Mouse (Mus musculus): Measurements from ENCODE around the gene Selenok. TPM values are rescaled to one million over a fixed set of nuclear protein-coding genes. Genes with fewer than 3 reads are reported as not detected.

The Selenok gene
- polyA plus RNA-seq, 1 experiment from 2014 or later: 460 TPM

DNA sequence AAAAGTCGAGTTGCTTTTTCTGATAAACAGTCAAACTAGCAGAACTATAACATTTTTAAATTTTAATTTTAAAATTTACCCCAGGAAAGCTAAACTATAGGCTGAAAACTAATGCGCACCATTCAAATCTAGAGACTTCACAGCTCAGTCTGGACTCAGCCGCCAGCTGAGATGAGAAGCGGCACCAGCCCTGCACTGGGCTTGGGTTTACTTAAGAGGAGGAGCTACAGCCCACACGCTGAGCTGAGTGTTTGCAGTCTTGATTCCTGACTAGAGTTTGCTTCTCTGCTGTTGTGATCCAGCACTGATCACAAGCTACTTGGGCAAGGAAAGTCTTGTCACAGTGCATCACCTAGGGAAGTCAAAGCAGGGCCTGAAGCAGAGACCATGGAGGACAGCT lies 3.9 kb downstream of the Selenok start:
- Histone ChIP-seq H3K4me3 (no peak overlapping the region), H3K36me3 (ENCODE audit: poor library complexity, severe bottlenecking) (peaks cover 64% of the 10 kb centered on the region), H3K9me3 (replicated peaks) (no peaks in the 10 kb centered on the region), H3K27ac (no peak overlapping the region), H3K27me3 (no peaks in the 10 kb centered on the region), H3K9ac (no peak overlapping the region), H3K4me1 (peaks cover 27% of the 10 kb centered on the region), H3K4me2 (no peak overlapping the region)
- no peak for ATAC-seq
- WGBS: 91% methylated on average over 5 of the region's 5 CpGs

DNA sequence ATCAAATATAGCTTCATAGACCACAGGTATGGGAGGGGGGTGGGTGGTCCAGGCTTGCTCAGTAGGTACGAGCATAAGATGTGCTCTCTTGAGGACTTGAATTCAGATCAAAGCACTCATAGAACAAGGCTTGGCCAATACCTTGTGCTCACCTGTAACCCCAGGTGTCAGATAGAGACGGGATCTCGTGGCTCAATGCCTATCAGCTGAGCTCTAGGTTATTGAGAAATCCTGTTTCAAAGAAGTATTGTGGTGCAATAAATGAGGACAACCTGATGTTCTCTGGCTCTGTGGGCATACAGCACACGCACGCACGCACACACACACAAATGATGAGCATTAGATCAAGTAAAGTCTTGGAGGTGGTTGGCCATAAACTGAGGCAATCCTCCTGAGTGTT lies 8.8 kb downstream of the Selenok start:
- ATAC-seq: no peak
- H3K4me3 ChIP-seq: no peak overlapping the region
- H3K27me3 ChIP-seq: no peaks in the 10 kb centered on the region
- H3K36me3 ChIP-seq (ENCODE audit: poor library complexity, severe bottlenecking): peaks cover 71% of the 10 kb centered on the region
- WGBS: 96% methylated on average over 6 of the region's 6 CpGs
- H3K27ac ChIP-seq: no peak overlapping the region
- no peak overlapping the region for H3K9ac ChIP-seq
- no peak overlapping the region for H3K4me2 ChIP-seq
- no peaks in the 10 kb centered on the region for H3K9me3 ChIP-seq (replicated peaks)
- peaks cover 11% of the 10 kb centered on the region for H3K4me1 ChIP-seq

- H3K36me3 ChIP-seq (ENCODE audit: poor library complexity, severe bottlenecking): peaks cover 71% of the 10 kb centered on the region
These were observed 10.4 kb downstream of the Selenok start, which contains the start of gene Actr8 for GRCm38 (mm10) chr14:29978254-29979204. Gene Actr8 (plus strand): TSS chr14:29978337.

GRCm38 (mm10) chr14:29980447-29981205 lies 12.5 kb downstream of the Selenok start:
- Histone ChIP-seq H3K27ac (no peak overlapping the region), H3K4me3 (no peak overlapping the region), H3K36me3 (ENCODE audit: poor library complexity, severe bottlenecking) (peaks cover 72% of the 10 kb centered on the region), H3K9ac (no peak overlapping the region), H3K27me3 (no peaks in the 10 kb centered on the region), H3K4me2 (no peak overlapping the region), H3K9me3 (replicated peaks) (no peaks in the 10 kb centered on the region), H3K4me1 (peaks cover 11% of the 10 kb centered on the region)
- WGBS: 97% methylated on average over 10 of the region's 10 CpGs
- no peak for ATAC-seq

More at GRCm38 (mm10) chr14:29978254-29979204, 10.4 kb downstream of the Selenok start, which contains the start of gene Actr8:
- Histone ChIP-seq H3K27me3 (no peaks in the 10 kb centered on the region), H3K27ac (peak within 1 kb of the TSS; percentile 83), H3K4me3 (peak within 1 kb of the TSS; percentile 83), H3K4me1 (peaks cover 11% of the 10 kb centered on the region), H3K9ac (peak within 1 kb of the TSS; percentile 90), H3K9me3 (replicated peaks) (no peaks in the 10 kb centered on the region), H3K4me2 (peak within 1 kb of the TSS; percentile 88)
- 4% methylated on average over 44 of the region's 44 CpGs for WGBS
- ATAC-seq: peak; percentile 95

DNA sequence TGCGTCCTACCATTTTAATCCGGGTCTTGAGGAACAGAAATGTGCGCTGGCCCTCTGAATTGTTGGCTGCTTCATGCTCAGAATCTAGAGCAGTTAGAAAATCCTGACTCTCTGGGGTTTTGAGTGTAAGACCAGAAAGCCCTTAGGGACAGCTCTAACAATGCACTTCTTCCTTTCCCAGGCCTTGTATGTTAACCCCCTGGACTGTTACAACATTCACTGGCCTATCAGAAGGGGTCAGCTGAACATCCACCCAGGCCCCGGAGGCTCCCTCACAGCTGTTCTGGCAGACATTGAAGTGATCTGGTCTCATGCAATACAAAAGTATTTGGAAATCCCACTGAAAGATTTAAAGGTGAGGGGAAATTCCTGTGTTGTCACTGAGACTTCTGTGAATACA lies 18.0 kb downstream of the Selenok start:
- Histone ChIP-seq H3K4me3 (no peak overlapping the region), H3K27me3 (no peaks in the 10 kb centered on the region), H3K36me3 (ENCODE audit: poor library complexity, severe bottlenecking) (peaks cover 100% of the 10 kb centered on the region), H3K9ac (no peak overlapping the region), H3K4me2 (no peak overlapping the region), H3K4me1 (no peaks in the 10 kb centered on the region), H3K9me3 (replicated peaks) (no peaks in the 10 kb centered on the region), H3K27ac (no peak overlapping the region)
- ATAC-seq: no peak
- WGBS: 96% methylated on average over 4 of the region's 4 CpGs

DNA sequence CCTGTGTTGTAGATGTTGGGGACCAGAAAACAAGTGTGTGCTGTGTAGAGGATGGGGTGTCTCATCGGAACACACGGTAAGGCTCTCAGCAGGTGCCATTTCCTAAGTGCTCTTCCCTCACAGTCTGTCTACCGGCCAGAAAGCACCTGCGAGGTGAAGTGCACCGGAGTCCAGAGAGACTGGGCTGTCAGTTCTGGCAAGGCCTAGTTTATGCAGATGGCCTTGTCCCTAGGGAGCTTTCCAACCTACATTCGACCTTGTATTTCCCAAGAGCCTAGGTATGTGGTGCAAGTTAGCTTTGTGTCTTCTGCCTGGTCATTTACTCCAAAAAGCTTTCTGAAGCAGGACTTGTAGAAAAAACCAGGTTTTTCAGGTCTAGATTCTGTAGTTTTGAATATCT lies 19.2 kb downstream of the Selenok start:
- Histone ChIP-seq H3K9ac (no peak overlapping the region), H3K4me2 (no peak overlapping the region), H3K4me3 (no peak overlapping the region), H3K27ac (no peak overlapping the region), H3K27me3 (no peaks in the 10 kb centered on the region), H3K9me3 (replicated peaks) (no peaks in the 10 kb centered on the region), H3K4me1 (no peaks in the 10 kb centered on the region), H3K36me3 (ENCODE audit: poor library complexity, severe bottlenecking) (peaks cover 100% of the 10 kb centered on the region)
- 95% methylated on average over 6 of the region's 6 CpGs for WGBS
- ATAC-seq: no peak

- Histone ChIP-seq H3K27ac (no peak overlapping the region), H3K4me2 (no peak overlapping the region), H3K4me1 (no peaks in the 10 kb centered on the region), H3K4me3 (no peak overlapping the region), H3K9me3 (replicated peaks) (no peaks in the 10 kb centered on the region), H3K36me3 (ENCODE audit: poor library complexity, severe bottlenecking) (peaks cover 100% of the 10 kb centered on the region), H3K9ac (no peak overlapping the region), H3K27me3 (no peaks in the 10 kb centered on the region)
- WGBS: 93% methylated on average over 9 of the region's 9 CpGs
- ATAC-seq: no peak
These were observed 19.6 kb downstream of the Selenok start for GRCm38 (mm10) chr14:29987739-29988138.

DNA sequence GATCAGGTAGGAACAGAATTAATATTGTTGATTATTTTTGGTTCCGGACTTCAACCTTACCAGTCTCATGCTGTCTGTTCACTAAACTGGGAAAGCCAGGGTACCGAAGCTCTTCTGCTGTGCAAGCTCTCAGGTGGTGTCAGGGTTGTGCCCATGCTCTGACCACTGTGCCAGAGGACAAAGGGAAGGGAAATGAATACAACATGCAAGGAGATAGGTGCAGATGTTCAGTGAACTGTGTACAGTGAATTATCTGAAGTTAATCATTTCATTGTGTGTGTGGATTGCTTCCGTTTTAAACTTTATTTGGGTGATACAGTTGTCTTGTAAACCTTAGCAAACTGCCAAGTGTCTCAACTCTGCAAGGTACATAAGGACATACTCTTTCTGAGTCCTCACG lies 20.2 kb downstream of the Selenok start:
- no peaks in the 10 kb centered on the region for H3K27me3 ChIP-seq
- no peaks in the 10 kb centered on the region for H3K9me3 ChIP-seq (replicated peaks)
- no peak overlapping the region for H3K9ac ChIP-seq
- no peak overlapping the region for H3K27ac ChIP-seq
- no peaks in the 10 kb centered on the region for H3K4me1 ChIP-seq
- H3K4me2 ChIP-seq: no peak overlapping the region
- H3K36me3 ChIP-seq (ENCODE audit: poor library complexity, severe bottlenecking): peaks cover 100% of the 10 kb centered on the region
- WGBS: 96% methylated on average over 4 of the region's 4 CpGs
- no peak for ATAC-seq
- H3K4me3 ChIP-seq: no peak overlapping the region

DNA sequence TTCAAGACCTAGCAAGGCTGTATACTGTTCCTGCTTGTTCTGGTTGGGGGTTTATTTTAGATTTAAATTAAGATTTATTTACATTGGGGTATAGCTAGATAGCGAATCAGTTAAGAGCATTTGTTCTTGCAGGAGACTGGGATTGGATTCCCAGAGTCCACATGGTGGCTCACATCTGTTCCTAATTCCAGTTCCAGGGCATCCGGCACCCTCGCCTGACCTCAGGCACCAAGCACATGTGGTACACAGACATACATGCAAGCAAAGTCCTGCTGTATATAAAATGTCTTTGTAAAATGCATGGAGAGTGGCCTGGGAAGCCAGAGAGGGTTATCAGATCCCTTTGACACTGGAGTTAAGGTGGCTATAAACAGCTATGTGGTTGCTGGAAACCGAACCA lies 26.9 kb downstream of the Selenok start:
- Histone ChIP-seq H3K27ac (no peak overlapping the region), H3K4me2 (no peak overlapping the region), H3K36me3 (ENCODE audit: poor library complexity, severe bottlenecking) (peaks cover 84% of the 10 kb centered on the region), H3K9me3 (replicated peaks) (no peaks in the 10 kb centered on the region), H3K27me3 (no peaks in the 10 kb centered on the region), H3K4me3 (no peak overlapping the region), H3K9ac (no peak overlapping the region), H3K4me1 (no peaks in the 10 kb centered on the region)
- WGBS: 94% methylated on average over 4 of the region's 4 CpGs
- no peak for ATAC-seq

DNA sequence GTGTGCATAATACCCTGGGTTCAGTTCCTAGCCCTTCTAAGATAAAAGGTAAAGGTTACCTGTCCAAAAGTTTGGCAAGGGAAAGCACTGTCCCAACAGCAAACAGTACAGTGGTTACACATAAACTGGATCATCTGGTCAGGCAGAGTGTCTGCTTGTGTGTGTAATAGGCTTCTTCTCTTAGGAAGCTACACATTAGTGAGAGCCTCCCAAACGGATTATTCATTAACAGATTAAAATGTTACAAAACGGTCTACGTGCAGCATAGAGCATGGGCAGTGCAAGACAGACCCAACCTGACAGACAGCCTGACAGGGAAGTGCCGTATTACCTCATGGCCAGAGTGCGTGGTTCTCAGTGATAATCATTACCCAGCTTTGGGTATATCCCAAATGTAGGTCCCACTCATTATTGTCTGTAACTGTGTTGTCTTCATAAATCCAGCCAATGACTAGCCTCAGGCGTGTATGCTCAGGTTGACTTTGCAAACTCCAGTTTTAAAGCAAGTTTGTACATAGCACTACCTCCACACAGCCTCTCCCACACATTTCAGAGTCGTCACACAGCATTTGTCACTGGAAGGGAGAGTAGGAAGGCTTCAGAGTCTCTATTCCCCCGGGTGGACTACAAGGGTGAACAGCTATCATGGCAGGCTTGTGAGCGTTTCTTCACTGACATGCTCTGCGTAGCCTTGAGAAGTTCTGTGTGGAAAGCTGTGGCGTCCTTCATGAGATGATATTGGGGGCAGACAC lies 28.1 kb downstream of the Selenok start:
- Histone ChIP-seq H3K9ac (no peak overlapping the region), H3K4me2 (no peak overlapping the region), H3K4me3 (no peak overlapping the region), H3K4me1 (no peaks in the 10 kb centered on the region), H3K9me3 (replicated peaks) (no peaks in the 10 kb centered on the region), H3K27ac (no peak overlapping the region), H3K36me3 (ENCODE audit: poor library complexity, severe bottlenecking) (peaks cover 72% of the 10 kb centered on the region), H3K27me3 (no peaks in the 10 kb centered on the region)
- WGBS: 94% methylated on average over 11 of the region's 11 CpGs
- ATAC-seq: no peak

DNA sequence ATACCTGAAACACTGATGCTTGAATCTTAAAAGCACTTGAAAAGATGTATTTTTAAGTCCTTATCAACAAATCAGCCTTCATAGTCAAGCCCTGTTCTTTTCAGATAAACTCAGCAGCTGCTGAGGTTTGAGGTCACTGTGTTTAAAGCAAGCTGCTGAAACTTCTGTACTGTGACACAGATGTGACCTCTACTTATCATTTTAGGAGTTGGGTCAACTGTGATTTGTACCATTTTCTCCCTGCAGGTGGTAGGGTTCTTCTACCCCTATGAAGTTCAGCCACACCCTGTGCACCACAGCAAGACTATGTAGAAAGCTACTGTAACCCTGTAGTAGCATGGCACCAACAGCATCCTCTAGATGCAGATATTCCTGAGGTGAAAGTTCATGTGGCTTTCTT lies 29.2 kb downstream of the Selenok start:
- Histone ChIP-seq H3K4me3 (no peak overlapping the region), H3K9me3 (replicated peaks) (no peaks in the 10 kb centered on the region), H3K4me2 (no peak overlapping the region), H3K4me1 (no peaks in the 10 kb centered on the region), H3K27me3 (no peaks in the 10 kb centered on the region), H3K36me3 (ENCODE audit: poor library complexity, severe bottlenecking) (peaks cover 60% of the 10 kb centered on the region), H3K27ac (no peak overlapping the region), H3K9ac (no peak overlapping the region)
- no peak for ATAC-seq
